Mouse (Mus musculus) embryonic facial prominence, embryonic 10.5 days (tissue): ENCODE data around the gene Gpank1. TPM values are rescaled to one million over a fixed set of nuclear protein-coding genes. Genes with fewer than 3 reads are reported as not detected.
"Not testable (repeated sequence)": the region's sequence is repeated elsewhere in the genome, so short reads cannot be mapped to it uniquely, and the experiment has no call there.

ENCODE experiments used
- DNase-seq: peaks from one replicate; pipeline ENCODE4 v3.0.0-alpha.2; 2017; ENCODE audit warnings: low spot score
- H3K27ac ChIP-seq: fragments of 300-500 bp; sonication (generic); replicated peaks from 2 replicates; pipeline ENCODE4 v1.5.1; 2016; ENCODE audit warnings: mild to moderate bottlenecking
- H3K27me3 ChIP-seq: fragments of 300-500 bp; sonication (generic); replicated peaks from 2 replicates; pipeline ENCODE4 v1.6.1; 2016; ENCODE audit warnings: low read depth, mild to moderate bottlenecking; ENCODE audit not compliant: poor library complexity, severe bottlenecking
- H3K36me3 ChIP-seq: fragments of 300-500 bp; sonication (generic); replicated peaks from 2 replicates; pipeline ENCODE4 v1.6.1; 2016; ENCODE audit warnings: mild to moderate bottlenecking, moderate library complexity
- H3K4me1 ChIP-seq: fragments of 300-500 bp; sonication (generic); 2 replicates; pipeline ENCODE4 v1.6.1; 2016
- H3K4me3 ChIP-seq: fragments of 300-500 bp; sonication (generic); 2 replicates; pipeline ENCODE4 v1.5.1; 2016; ENCODE audit warnings: mild to moderate bottlenecking, moderate library complexity
- H3K9me3 ChIP-seq: fragments of 300-500 bp; sonication (generic); 2 replicates; pipeline ENCODE4 v1.6.1; 2016; ENCODE audit warnings: mild to moderate bottlenecking
- WGBS: fragments of 180-500 bp; shearing (Covaris S2); methylation state at CpG from one replicate; pipeline ENCODE4 v1.1.7; 2016; 5-methylcytosine and 5-hydroxymethylcytosine counted together
- polyA plus RNA-seq: library from polyadenylated mRNA; unstranded; fragments of >200 nt; fragmentation: Nextera tagmentation; extraction: Ambion mirVana; gene quantifications from 2 replicates; pipeline ENCODE4 v1.2.1, GENCODE M21; 2016

Gpank1 gene
- polyA plus RNA-seq, 1 experiment from 2014 or later = 32.5 TPM

- H3K4me3 ChIP-seq = no peak overlapping the region; the same call in 1 of the 2 replicates
- H3K4me1 ChIP-seq = peaks cover 13% of the 10 kb centered on the region
- H3K36me3 ChIP-seq = peaks cover 52% of the 10 kb centered on the region
- no peaks in the 10 kb centered on the region for H3K27me3 ChIP-seq
- no peaks in the 10 kb centered on the region for H3K9me3 ChIP-seq
- WGBS = 91% methylated on average over 7 of the region's 7 CpGs
- no peak overlapping the region for H3K27ac ChIP-seq
- no peak for DNase-seq
These were observed 17.2 kb upstream of the Gpank1 start for GRCm38 (mm10) chr17:35104079-35104478.

GRCm38 (mm10) chr17:35104754-35105153, 16.5 kb upstream of the Gpank1 start:
- 87% methylated on average over 6 of the region's 6 CpGs for WGBS
- Histone ChIP-seq H3K36me3 (peaks cover 46% of the 10 kb centered on the region), H3K27ac (no peak overlapping the region), H3K4me1 (peaks cover 13% of the 10 kb centered on the region), H3K4me3 (no peak overlapping the region), H3K27me3 (no peaks in the 10 kb centered on the region), H3K9me3 (no peaks in the 10 kb centered on the region)
- no peak for DNase-seq

GRCm38 (mm10) chr17:35105740-35106389, 15.4 kb upstream of the Gpank1 start:
- DNase-seq = peak; percentile 49
- Histone ChIP-seq H3K4me1 (peaks cover 13% of the 10 kb centered on the region), H3K36me3 (peaks cover 35% of the 10 kb centered on the region), H3K4me3 (peak overlapping the region; percentile 43), H3K9me3 (no peaks in the 10 kb centered on the region), H3K27ac (peak overlapping the region; percentile 74), H3K27me3 (no peaks in the 10 kb centered on the region)
- 26% methylated on average over 13 of the region's 13 CpGs for WGBS

GRCm38 (mm10) chr17:35106522-35106921, 14.7 kb upstream of the Gpank1 start:
- H3K36me3 ChIP-seq = peaks cover 28% of the 10 kb centered on the region
- H3K27ac ChIP-seq = peak overlapping the region; percentile 74
- no peak for DNase-seq
- H3K9me3 ChIP-seq = no peaks in the 10 kb centered on the region
- peaks cover 13% of the 10 kb centered on the region for H3K4me1 ChIP-seq
- WGBS = 70% methylated on average over 3 of the region's 3 CpGs
- no peaks in the 10 kb centered on the region for H3K27me3 ChIP-seq
- H3K4me3 ChIP-seq = no peak overlapping the region; the same call in 1 of the 2 replicates

GRCm38 (mm10) chr17:35108097-35108496, 13.2 kb upstream of the Gpank1 start, which contains the start of gene Ly6g5c:
Gene Ly6g5c (plus strand): TSS chr17:35108279.
- H3K27me3 ChIP-seq = no peaks in the 10 kb centered on the region
- 85% methylated on average over 6 of the region's 6 CpGs for WGBS
- no peak within 1 kb of the TSS for H3K27ac ChIP-seq
- peaks cover 12% of the 10 kb centered on the region for H3K36me3 ChIP-seq
- no peak within 1 kb of the TSS for H3K4me3 ChIP-seq
- no peaks in the 10 kb centered on the region for H3K9me3 ChIP-seq
- peaks cover 13% of the 10 kb centered on the region for H3K4me1 ChIP-seq
- DNase-seq = no peak

GRCm38 (mm10) chr17:35111774-35112173, 9.5 kb upstream of the Gpank1 start:
- no peak for DNase-seq
- no peaks in the 10 kb centered on the region for H3K9me3 ChIP-seq
- H3K27me3 ChIP-seq = no peaks in the 10 kb centered on the region
- H3K4me3 ChIP-seq = peak overlapping the region; percentile 11; the same call in 1 of the 2 replicates
- WGBS = 81% methylated on average over 9 of the region's 9 CpGs
- no peak overlapping the region for H3K27ac ChIP-seq
- H3K4me1 ChIP-seq = no peaks in the 10 kb centered on the region
- H3K36me3 ChIP-seq = peaks cover 29% of the 10 kb centered on the region

GRCm38 (mm10) chr17:35115046-35116019, 5.9 kb upstream of the Gpank1 start, which contains the start of gene Ly6g5b:
Gene Ly6g5b (minus strand): TSS chr17:35115428.
- Histone ChIP-seq H3K27ac (no peak within 1 kb of the TSS), H3K4me3 (peak within 1 kb of the TSS; percentile 11; the same call in 1 of the 2 replicates), H3K27me3 (no peaks in the 10 kb centered on the region), H3K4me1 (peaks cover 6% of the 10 kb centered on the region), H3K36me3 (peaks cover 59% of the 10 kb centered on the region), H3K9me3 (no peaks in the 10 kb centered on the region)
- WGBS = 86% methylated on average over 8 of the region's 8 CpGs
- DNase-seq = peak; percentile 23

GRCm38 (mm10) chr17:35120745-35121142, 511 bp upstream of the Gpank1 start:
- Histone ChIP-seq H3K4me1 (peaks cover 28% of the 10 kb centered on the region), H3K4me3 (peak overlapping the region; percentile 98), H3K27me3 (no peaks in the 10 kb centered on the region), H3K9me3 (no peaks in the 10 kb centered on the region), H3K36me3 (peaks cover 60% of the 10 kb centered on the region), H3K27ac (peak overlapping the region; percentile 90)
- under 1% methylated on average over 33 of the region's 33 CpGs for whole genome bisulfite sequencing
- no peak for DNase-seq

GRCm38 (mm10) chr17:35121871-35122303, 632 bp downstream of the Gpank1 start, which contains the start of gene Csnk2b:
Gene Csnk2b (minus strand): TSS chr17:35122053.
- DNase-seq = peak; percentile 66
- WGBS = under 1% methylated on average over 19 of the region's 19 CpGs
- H3K36me3 ChIP-seq = peaks cover 50% of the 10 kb centered on the region

GRCm38 (mm10) chr17:35123287-35123686, 2.0 kb downstream of the Gpank1 start:
- not testable (repeated sequence) for DNase-seq, H3K9me3 ChIP-seq, H3K27me3 ChIP-seq, H3K4me3 ChIP-seq, H3K27ac ChIP-seq
- H3K4me1 ChIP-seq = peaks cover 49% of the 10 kb centered on the region
- 94% methylated on average over 9 of the region's 9 CpGs for WGBS
- peaks cover 45% of the 10 kb centered on the region for H3K36me3 ChIP-seq

More at GRCm38 (mm10) chr17:35121871-35122303, 632 bp downstream of the Gpank1 start, which contains the start of gene Csnk2b:
- Histone ChIP-seq H3K4me1 (peaks cover 39% of the 10 kb centered on the region), H3K4me3 (peak within 1 kb of the TSS; percentile 98), H3K9me3 (no peaks in the 10 kb centered on the region), H3K27me3 (no peaks in the 10 kb centered on the region), H3K27ac (peak within 1 kb of the TSS; percentile 90)

- peaks cover 43% of the 10 kb centered on the region for H3K36me3 ChIP-seq
- H3K27me3 ChIP-seq, H3K9me3 ChIP-seq, H3K27ac ChIP-seq, H3K4me3 ChIP-seq, DNase-seq: not testable (repeated sequence)
- H3K4me1 ChIP-seq = peaks cover 53% of the 10 kb centered on the region
- WGBS = 92% methylated on average over 12 of the region's 12 CpGs
These were observed 3.1 kb downstream of the Gpank1 start for GRCm38 (mm10) chr17:35124261-35124896.

- Histone ChIP-seq H3K4me1 (peaks cover 49% of the 10 kb centered on the region), H3K36me3 (peaks cover 44% of the 10 kb centered on the region), H3K27ac (no peak overlapping the region), H3K27me3 (no peaks in the 10 kb centered on the region), H3K9me3 (no peaks in the 10 kb centered on the region), H3K4me3 (peak overlapping the region; percentile 74; the same call in 1 of the 2 replicates)
- WGBS = 98% methylated on average over 1 of the region's 1 CpGs
- DNase-seq = no peak
These were observed 3.8 kb downstream of the Gpank1 start for GRCm38 (mm10) chr17:35125081-35125480.
